Mouse (Mus musculus) CH12.LX (cell line): ENCODE data around the gene Tmem108. TPM values are rescaled to one million over a fixed set of nuclear protein-coding genes. Genes with fewer than 3 reads are reported as not detected.

Experiments used
- DNase-seq: peaks from one replicate; pipeline ENCODE4 v3.0.0-alpha.2; 2013; ENCODE audit errors: extremely low read depth
- H3K27ac ChIP-seq: 2 replicates; pipeline ENCODE4 v1.5.1; 2012; ENCODE audit warnings: low read depth, mild to moderate bottlenecking, control low read depth, moderate library complexity; ENCODE audit not compliant: insufficient read depth
- H3K27me3 ChIP-seq: replicated peaks from 2 replicates; pipeline ENCODE3; 2012; ENCODE audit warnings: inconsistent platforms
- H3K36me3 ChIP-seq, 2 experiments: replicated peaks in 1 of 2; 2 replicates each; pipeline versions ENCODE3 to v1.6.1; 2012; ENCODE audit warnings: inconsistent platforms in 1 of 2, low read length in 1 of 2, mild to moderate bottlenecking in 1 of 2, mixed read lengths in 1 of 2, moderate library complexity in 1 of 2; ENCODE audit not compliant: control insufficient read depth in 1 of 2, insufficient read depth in 1 of 2
- H3K4me1 ChIP-seq, 2 experiments: 2 replicates each; pipeline ENCODE4 v1.6.1; 2012; ENCODE audit warnings: inconsistent platforms in 1 of 2, moderate library complexity in 1 of 2; ENCODE audit not compliant: insufficient read depth in 2 of 2, control insufficient read depth in 1 of 2
- H3K4me2 ChIP-seq: 2 replicates; pipeline ENCODE4 v1.6.1; 2012; ENCODE audit warnings: low read depth, mild to moderate bottlenecking, control low read depth; ENCODE audit not compliant: poor library complexity, insufficient read depth, severe bottlenecking
- H3K4me3 ChIP-seq, 3 experiments: fragments of 150-350 bp in 1 of 3; sonication (generic) in 1 of 3; replicated peaks in 1 of 3; 2 replicates each; pipeline versions ENCODE3 to v1.5.1; 2011 to 2012; ENCODE audit warnings: low read depth in 2 of 3, low read length in 2 of 3, mild to moderate bottlenecking in 2 of 3, moderate library complexity in 2 of 3, control low read depth in 1 of 3, improper control_type of control experiment in 1 of 3, inconsistent platforms in 1 of 3, mixed read lengths in 1 of 3; ENCODE audit not compliant: poor library complexity in 1 of 3
- H3K79me2 ChIP-seq: replicated peaks from 2 replicates; pipeline ENCODE4 v1.6.1; 2012; ENCODE audit warnings: mild to moderate bottlenecking, moderate library complexity; ENCODE audit not compliant: control insufficient read depth, poor library complexity, insufficient read depth, severe bottlenecking; ENCODE audit errors: extremely low read depth
- H3K9ac ChIP-seq: 2 replicates; pipeline ENCODE4 v1.6.1; 2012; ENCODE audit warnings: low read depth, mild to moderate bottlenecking, control low read depth, moderate library complexity; ENCODE audit not compliant: insufficient read depth
- H3K9me3 ChIP-seq: replicated peaks from 2 replicates; pipeline ENCODE3; 2012; ENCODE audit warnings: low read length, inconsistent platforms, mixed read lengths
- CTCF ChIP-seq, 2 experiments: IDR thresholded peaks in 1 of 2; conservative IDR thresholded peaks in 1 of 2; 2 replicates each; pipeline ENCODE4 v1.5.1; 2011 to 2012; ENCODE audit warnings: low read depth in 2 of 2, low read length in 2 of 2, improper control_type of control experiment in 1 of 2, inconsistent platforms in 1 of 2, mild to moderate bottlenecking in 1 of 2, moderate library complexity in 1 of 2
- E2F4 ChIP-seq: IDR thresholded peaks from 2 replicates; pipeline ENCODE4 v1.6.1; 2011; ENCODE audit warnings: low read depth, low read length, improper control_type of control experiment; ENCODE audit not compliant: insufficient replicate concordance
- ELF1 ChIP-seq: IDR thresholded peaks from 2 replicates; pipeline ENCODE4 v1.6.1; 2014; ENCODE audit warnings: low read depth, mild to moderate bottlenecking, inconsistent platforms, low read length, improper control_type of control experiment
- ETS1 ChIP-seq: conservative IDR thresholded peaks from 2 replicates; pipeline ENCODE4 v1.6.1; 2012; ENCODE audit warnings: low read depth, mild to moderate bottlenecking, inconsistent platforms, low read length, improper control_type of control experiment, moderate library complexity
- HCFC1 ChIP-seq: IDR thresholded peaks from 2 replicates; pipeline ENCODE4 v1.6.1; 2012; ENCODE audit warnings: low read depth, mild to moderate bottlenecking, inconsistent platforms, low read length, improper control_type of control experiment
- JUN ChIP-seq: IDR thresholded peaks from 2 replicates; pipeline ENCODE4 v1.6.1; 2011; ENCODE audit warnings: low read depth, mild to moderate bottlenecking, low read length, improper control_type of control experiment, moderate library complexity; ENCODE audit not compliant: insufficient read depth
- JUND ChIP-seq: conservative IDR thresholded peaks from 2 replicates; pipeline ENCODE4 v1.6.1; 2011; ENCODE audit warnings: low read depth, low read length, improper control_type of control experiment
- PAX5 ChIP-seq: IDR thresholded peaks from 2 replicates; pipeline ENCODE4 v1.6.1; 2012; ENCODE audit warnings: low read length, inconsistent platforms, mixed read lengths
- POLR2AphosphoS2 ChIP-seq: IDR thresholded peaks from 2 replicates; pipeline ENCODE4 v1.6.1; 2011; ENCODE audit warnings: low read depth, low read length, improper control_type of control experiment
- RAD21 ChIP-seq: IDR thresholded peaks from 2 replicates; pipeline ENCODE4 v1.6.1; 2011; ENCODE audit warnings: low read depth, mild to moderate bottlenecking, low read length, improper control_type of control experiment, moderate library complexity
- RCOR1 ChIP-seq: conservative IDR thresholded peaks from 2 replicates; pipeline ENCODE4 v1.6.1; 2012; ENCODE audit warnings: low read depth, mild to moderate bottlenecking, inconsistent platforms, low read length, improper control_type of control experiment
- UBTF ChIP-seq: IDR thresholded peaks from 2 replicates; pipeline ENCODE4 v1.6.1; 2012; ENCODE audit warnings: low read depth, mild to moderate bottlenecking, inconsistent platforms, low read length, improper control_type of control experiment, moderate library complexity
- USF1 ChIP-seq: IDR thresholded peaks from 2 replicates; pipeline ENCODE4 v1.6.1; 2014; ENCODE audit warnings: low read depth, mild to moderate bottlenecking, inconsistent platforms, low read length, improper control_type of control experiment
- ZC3H11A ChIP-seq: IDR thresholded peaks from 2 replicates; pipeline ENCODE4 v1.6.1; 2012; ENCODE audit warnings: low read depth, mild to moderate bottlenecking, inconsistent platforms, low read length, improper control_type of control experiment
- ZKSCAN1 ChIP-seq: IDR thresholded peaks from 2 replicates; pipeline ENCODE4 v1.6.1; 2012; ENCODE audit warnings: low read depth, inconsistent platforms, low read length, improper control_type of control experiment, borderline replicate concordance
- ZNF384 ChIP-seq: IDR thresholded peaks from 2 replicates; pipeline ENCODE4 v1.6.1; 2012; ENCODE audit warnings: low read depth, low read length, improper control_type of control experiment, inconsistent platforms
- dilution Hi-C: fragments of 300-500 bp; cut with MboI; formaldehyde crosslinking; loops from 2 replicates; pipeline ENCODE4 v1.14.3; 2020; ENCODE audit warnings: low sequenced_read_pairs; ENCODE audit not compliant: extremely low pct_unique_long_range_greater_than_20kb, extremely low pct_ligation_motif_present
- in situ Hi-C: fragments of 300-500 bp; cut with MboI; formaldehyde crosslinking; loops from 3 replicates; pipeline ENCODE4 v1.14.3; 2019; ENCODE audit warnings: low sequenced_read_pairs, low pct_ligation_motif_present, low pct_unique_long_range_greater_than_20kb, mixed read lengths
- polyA plus RNA-seq: library from polyadenylated mRNA; unstranded; fragments of >175 nt; gene quantifications from 2 replicates; pipeline ENCODE4 v1.2.1, GENCODE M21; 2012; ENCODE audit warnings: low read depth; ENCODE audit not compliant: insufficient read length
- total RNA-seq, 2 experiments: library from RNA; depleted of rRNA; stranded (reverse); fragments of 300-350 nt in 1 of 2; fragments of >200 nt in 1 of 2; gene quantifications; 2 replicates each; pipeline ENCODE4 v1.2.3; 2012 to 2014

Gene Tmem108
- total and polyA plus RNA-seq, 3 experiments, result 0.04 to 0.13 (median 0.07) TPM

DNA sequence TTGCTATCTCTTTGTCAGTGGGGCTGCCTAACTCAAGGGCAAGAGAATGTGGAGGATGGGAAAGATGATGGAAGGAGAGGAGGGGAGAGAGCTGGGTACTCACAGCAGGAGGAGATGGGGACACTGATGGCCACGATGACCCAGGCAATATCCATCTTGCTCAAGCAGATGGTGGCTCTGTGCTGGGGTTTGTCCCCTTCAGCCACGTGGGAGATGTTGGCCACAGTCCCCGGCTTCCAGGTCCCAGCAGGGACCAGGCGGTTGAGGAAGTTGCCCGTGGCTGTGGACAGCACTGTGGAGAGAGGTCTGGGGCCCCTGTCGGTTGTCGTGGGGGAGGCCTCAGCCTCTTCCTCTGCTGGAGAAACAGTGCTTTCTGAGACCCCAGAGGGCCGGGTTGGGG lies 262.9 kb downstream of the Tmem108 start:
- Histone ChIP-seq H3K36me3 (no peaks in the 10 kb centered on the region), H3K4me3 (no peak overlapping the region), H3K79me2 (no peaks in the 10 kb centered on the region), H3K9me3 (no peaks in the 10 kb centered on the region), H3K9ac (no peak overlapping the region), H3K27me3 (peaks cover 9% of the 10 kb centered on the region), H3K4me1 (peaks cover 5 to 20% of the 10 kb centered on the region in 2 experiments), H3K4me2 (no peak overlapping the region), H3K27ac (no peak overlapping the region)
- no peak for TF ChIP-seq HCFC1
- TF ChIP-seq RCOR1, result no peak
- DNase-seq, result no peak
- in situ Hi-C loops, result loop anchor here (10.0 to 25.0 kb wide), 2 partner anchors 256 to 514 kb away; partner anchors contain the start of gene Nphp3
- dilution Hi-C loops, result no loop called here

DNA sequence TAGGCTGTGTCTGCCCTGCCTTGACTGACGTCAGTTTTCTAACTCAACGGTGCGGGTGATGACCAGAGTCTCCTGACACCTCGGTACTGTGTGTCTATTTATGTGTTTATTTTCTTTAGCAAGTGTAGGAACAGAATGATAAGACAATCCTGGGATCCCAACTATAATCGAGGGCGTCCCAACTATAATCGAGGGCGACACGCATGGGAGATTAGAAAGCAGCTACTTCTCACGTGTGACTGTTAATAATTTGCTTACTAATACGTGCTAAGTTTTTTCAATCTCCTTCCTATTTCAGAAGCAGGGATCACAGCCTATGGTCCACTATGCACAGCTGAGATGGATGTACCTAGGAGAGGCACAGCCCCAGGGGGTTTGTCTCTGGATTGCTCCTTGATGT lies 266.2 kb downstream of the Tmem108 start:
- Histone ChIP-seq H3K4me1 (peaks cover 0 to 11% of the 10 kb centered on the region in 2 experiments; a peak in 3 of 4 replicates), H3K27ac (no peak overlapping the region), H3K36me3 (no peaks in the 10 kb centered on the region), H3K4me2 (no peak overlapping the region), H3K9ac (no peak overlapping the region), H3K27me3 (peaks cover 15% of the 10 kb centered on the region), H3K9me3 (no peaks in the 10 kb centered on the region), H3K4me3 (no peak overlapping the region), H3K79me2 (no peaks in the 10 kb centered on the region)
- TF ChIP-seq ZNF384, result no peak
- TF ChIP-seq ZC3H11A, result no peak
- no peak for TF ChIP-seq ETS1
- no peak for TF ChIP-seq JUN
- TF ChIP-seq HCFC1, result no peak
- TF ChIP-seq UBTF, result no peak
- TF ChIP-seq RCOR1, result no peak
- no peak for TF ChIP-seq ZKSCAN1
- TF ChIP-seq CTCF (conservative IDR thresholded peaks at IDR 0.05 in 1 of 2, IDR thresholded peaks at IDR 0.05 in 1 of 2; ENCODE audit: low read depth in 2 of 2, low read length in 2 of 2), result no peak
- no peak for TF ChIP-seq JUND
- no peak for TF ChIP-seq USF1
- no peak for TF ChIP-seq E2F4
- TF ChIP-seq RAD21, result no peak
- TF ChIP-seq ELF1, result no peak
- no peak for TF ChIP-seq POLR2AphosphoS2
- TF ChIP-seq PAX5, result no peak
- DNase-seq, result no peak
- dilution Hi-C loops (no loop called here), in situ Hi-C loops (loop anchor here (10.0 to 25.0 kb wide), 2 partner anchors 259 to 517 kb away; partner anchors contain the start of gene Nphp3)
